Mouse (Mus musculus): ENCODE measurements around the gene Anapc16.
"Not testable (repeated sequence)": the region's sequence is repeated elsewhere in the genome, so short reads cannot be mapped to it uniquely, and the experiment has no call there.

Anapc16 gene

GRCm38 (mm10) chr10:60002203-60002602, 732 bp downstream of the Anapc16 start:
- in situ Hi-C loops (cut with MboI; ENCODE audit: low sequenced_read_pairs), result no loop called here

- in situ Hi-C loops (cut with MboI; ENCODE audit: low sequenced_read_pairs), result not testable (repeated sequence)
Measured at GRCm38 (mm10) chr10:60001663-60002062, 1.3 kb downstream of the Anapc16 start.

- in situ Hi-C loops (cut with MboI; ENCODE audit: low sequenced_read_pairs), result no loop called here
Measured at GRCm38 (mm10) chr10:59999057-59999456, 3.9 kb downstream of the Anapc16 start.

GRCm38 (mm10) chr10:59997591-59997990, 5.3 kb downstream of the Anapc16 start:
- in situ Hi-C loops (cut with MboI; ENCODE audit: low sequenced_read_pairs), result no loop called here

GRCm38 (mm10) chr10:59995889-59996288, 7.0 kb downstream of the Anapc16 start:
- in situ Hi-C loops (cut with MboI; ENCODE audit: low sequenced_read_pairs), result no loop called here

GRCm38 (mm10) chr10:59993813-59994212, 9.1 kb downstream of the Anapc16 start:
- in situ Hi-C loops (cut with MboI; ENCODE audit: low sequenced_read_pairs), result not testable (repeated sequence)

- in situ Hi-C loops (cut with MboI; ENCODE audit: low sequenced_read_pairs), result no loop called here
Measured at GRCm38 (mm10) chr10:59992024-59992423, 10.9 kb downstream of the Anapc16 start.

DNA sequence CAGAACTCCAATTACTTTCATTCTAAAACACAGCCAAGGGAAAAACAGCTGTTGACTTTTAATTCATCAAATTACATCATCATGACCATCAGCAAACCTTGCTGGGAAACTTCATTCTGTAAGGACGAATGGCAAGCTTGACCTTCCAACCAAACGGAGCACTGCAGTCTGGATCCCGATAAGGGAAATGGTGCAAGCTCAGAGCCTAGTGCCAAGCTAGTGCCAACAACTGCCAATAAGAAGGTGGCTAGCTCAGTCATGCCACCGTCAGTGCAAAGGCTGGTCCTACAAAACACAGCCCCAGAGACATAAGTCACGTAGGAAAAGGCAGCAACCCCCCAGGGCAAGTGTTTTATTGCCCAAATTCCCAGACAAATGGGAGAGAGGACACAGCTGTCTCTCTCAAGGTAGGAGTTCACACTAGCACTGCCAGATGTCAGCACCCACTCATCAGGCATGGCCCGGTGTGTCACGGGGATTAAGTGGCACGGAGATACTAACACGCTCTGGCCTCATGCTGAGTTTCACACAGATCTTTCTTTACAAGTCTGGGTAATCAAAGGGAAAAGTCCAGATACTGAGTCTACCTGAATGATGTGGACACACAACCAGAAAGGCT, 11.6 kb downstream of the Anapc16 start:
- in situ Hi-C loops (cut with MboI; ENCODE audit: low sequenced_read_pairs), result no loop called here

- in situ Hi-C loops (cut with MboI; ENCODE audit: low sequenced_read_pairs), result no loop called here
Measured at GRCm38 (mm10) chr10:59990393-59990792, 12.5 kb downstream of the Anapc16 start.

- in situ Hi-C loops (cut with MboI; ENCODE audit: low sequenced_read_pairs), result no loop called here
Measured at GRCm38 (mm10) chr10:59988036-59988435, 14.9 kb downstream of the Anapc16 start.

DNA sequence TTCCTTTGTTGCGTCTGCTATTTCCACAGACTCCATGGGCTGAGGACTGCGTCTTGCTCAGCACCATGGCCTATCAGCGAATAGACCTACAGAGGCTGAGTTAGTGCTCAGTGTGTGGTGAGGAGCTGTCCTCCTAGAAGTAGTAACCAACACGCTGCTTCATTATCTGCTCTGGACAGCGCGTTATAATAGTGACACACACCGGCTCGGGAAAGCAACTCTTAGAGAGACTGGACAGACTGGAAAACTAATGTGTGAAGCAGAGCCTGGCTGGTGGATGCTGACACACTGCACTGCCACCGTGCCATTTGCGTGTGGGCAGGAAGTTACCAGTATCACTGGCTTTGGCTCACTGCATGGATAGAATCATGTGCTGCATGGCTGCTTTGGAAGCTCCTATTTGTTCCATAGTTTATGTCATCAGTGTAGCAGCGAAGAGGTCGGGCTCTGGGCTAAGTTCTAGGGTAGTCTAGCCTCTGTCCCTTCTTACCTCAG, 20.5 kb downstream of the Anapc16 start:
- in situ Hi-C loops (cut with MboI; ENCODE audit: low sequenced_read_pairs), result no loop called here

GRCm38 (mm10) chr10:59981792-59982191, 21.1 kb downstream of the Anapc16 start:
- in situ Hi-C loops (cut with MboI; ENCODE audit: low sequenced_read_pairs), result no loop called here

- in situ Hi-C loops (cut with MboI; ENCODE audit: low sequenced_read_pairs), result no loop called here
Measured at GRCm38 (mm10) chr10:59981336-59981735, 21.6 kb downstream of the Anapc16 start.

- in situ Hi-C loops (cut with MboI; ENCODE audit: low sequenced_read_pairs), result no loop called here
Measured at GRCm38 (mm10) chr10:59980815-59981244, 22.1 kb downstream of the Anapc16 start.

DNA sequence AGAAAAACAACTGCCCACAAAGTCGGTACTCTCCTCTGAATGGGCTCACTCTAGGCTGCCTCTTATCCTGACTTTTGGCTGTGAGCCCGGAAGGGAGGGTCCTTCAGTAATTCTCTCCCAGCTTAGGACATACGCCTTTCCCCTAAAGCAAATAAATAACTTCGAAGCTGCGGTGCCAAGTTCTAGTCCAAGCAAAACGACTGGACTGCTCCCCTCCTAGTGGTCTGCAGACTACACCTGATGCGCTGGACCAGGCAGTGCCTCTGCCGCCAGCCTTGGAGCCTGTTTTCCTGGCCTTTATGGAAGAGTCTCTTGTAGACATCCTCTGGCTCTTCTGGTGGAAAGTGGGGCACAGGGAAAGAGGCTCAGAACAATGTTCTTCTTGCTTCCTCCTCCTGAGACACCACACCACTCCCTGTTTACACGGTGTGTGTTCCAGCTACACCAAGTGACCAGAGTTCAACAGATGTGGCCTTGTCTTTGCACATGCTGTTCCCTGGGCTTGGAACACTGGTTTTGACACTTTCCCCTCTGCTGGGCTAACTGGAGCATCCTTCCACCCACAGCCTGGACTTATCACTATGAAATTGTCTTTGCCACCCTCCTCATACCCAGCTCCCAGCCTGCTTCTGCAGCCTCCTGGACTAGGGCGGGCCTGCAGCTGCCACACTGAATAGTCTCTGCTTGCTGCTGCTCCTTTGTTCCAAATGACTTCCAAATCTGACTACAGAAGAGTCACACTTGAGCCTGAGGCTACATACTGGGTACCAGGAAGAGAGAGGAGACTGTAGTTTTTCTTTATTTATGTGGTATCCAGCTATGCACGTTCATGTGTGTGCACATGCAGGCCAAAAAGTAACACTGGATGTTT, 23.8 kb downstream of the Anapc16 start:
- in situ Hi-C loops (cut with MboI; ENCODE audit: low sequenced_read_pairs), result no loop called here

- in situ Hi-C loops (cut with MboI; ENCODE audit: low sequenced_read_pairs), result no loop called here
Measured at GRCm38 (mm10) chr10:59978401-59978800, 24.5 kb downstream of the Anapc16 start.

- in situ Hi-C loops (cut with MboI; ENCODE audit: low sequenced_read_pairs), result no loop called here
Measured at GRCm38 (mm10) chr10:59977715-59978343, 25.1 kb downstream of the Anapc16 start.

- in situ Hi-C loops (cut with MboI; ENCODE audit: low sequenced_read_pairs), result no loop called here
Measured at GRCm38 (mm10) chr10:59977141-59977540, 25.8 kb downstream of the Anapc16 start.

DNA sequence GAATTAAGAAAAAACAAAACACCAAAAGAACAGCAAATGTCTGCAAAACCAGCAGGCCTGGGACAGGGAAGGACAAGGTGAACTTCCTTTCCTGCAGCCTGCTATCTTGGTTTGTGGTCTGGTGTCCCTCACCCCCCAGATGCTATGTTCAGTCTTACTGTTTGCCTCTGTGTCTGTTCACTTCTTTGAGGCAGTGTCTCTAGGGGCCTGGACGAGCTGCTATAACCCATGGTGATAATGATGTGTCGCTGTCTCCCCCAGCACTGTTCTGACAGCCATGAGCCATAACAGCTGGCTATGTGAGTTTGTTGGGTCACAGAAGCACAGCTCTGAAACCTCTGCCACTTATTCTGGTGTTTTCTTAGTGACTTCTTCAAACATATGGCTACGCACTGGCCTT, 28.1 kb downstream of the Anapc16 start:
- in situ Hi-C loops (cut with MboI; ENCODE audit: low sequenced_read_pairs), result no loop called here

DNA sequence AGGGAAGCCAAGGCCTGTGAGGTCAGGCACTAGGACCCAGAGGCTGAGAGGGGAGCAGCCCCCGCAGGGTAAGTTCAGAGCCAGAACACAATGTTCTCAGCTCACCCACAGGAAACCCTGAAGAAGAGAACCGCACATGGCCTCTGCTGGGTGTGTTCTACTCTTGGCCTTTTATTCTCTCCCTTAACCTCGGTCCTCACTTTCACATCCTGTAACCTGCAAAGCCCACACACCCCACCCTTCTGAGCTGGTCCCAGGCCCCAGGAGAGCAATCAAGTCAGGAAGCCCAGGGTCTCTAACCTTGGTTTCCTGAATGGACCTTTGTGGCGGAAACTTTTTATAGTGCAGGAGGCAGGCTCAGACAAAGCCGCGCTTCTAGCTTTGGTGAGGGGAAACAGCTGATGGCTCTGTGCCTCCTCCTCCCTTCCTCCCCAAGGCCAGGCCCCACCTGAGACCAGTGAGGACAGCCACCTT, 28.7 kb downstream of the Anapc16 start:
- in situ Hi-C loops (cut with MboI; ENCODE audit: low sequenced_read_pairs), result no loop called here

DNA sequence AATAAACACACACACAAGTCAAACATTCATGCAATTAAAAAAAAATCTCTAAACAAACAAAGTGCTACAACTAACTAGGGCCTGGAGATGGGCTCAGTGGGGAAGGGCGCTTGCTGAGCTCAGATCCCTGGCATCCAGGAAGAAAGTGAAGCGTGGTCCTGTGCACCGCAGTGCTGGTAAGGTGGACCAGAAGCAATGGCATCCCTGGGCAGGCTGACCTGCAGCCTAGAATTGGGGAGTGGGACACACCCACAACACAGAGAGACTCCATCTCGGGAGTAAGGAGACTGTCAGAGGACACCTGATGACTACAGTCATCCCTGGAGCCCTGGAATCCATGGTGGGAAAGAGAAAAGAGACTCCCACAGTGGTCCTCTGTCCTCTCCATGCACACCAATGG, 29.5 kb downstream of the Anapc16 start:
- in situ Hi-C loops (cut with MboI; ENCODE audit: low sequenced_read_pairs), result no loop called here

All from CH12F3 (cell line).